Mouse (Mus musculus) kidney, embryonic 16.5 days (tissue): Measurements from ENCODE around the gene Myof. TPM values are rescaled to one million over a fixed set of nuclear protein-coding genes. Genes with fewer than 3 reads are reported as not detected.

ENCODE experiments used
- ATAC-seq: fragments of 200-750 bp; cut with Nextera tagmentation; 2 replicates; pipeline ENCODE4 v1.8.0; 2017; ENCODE audit warnings: moderate TSS enrichment; ENCODE audit not compliant: low FRiP score, low TSS enrichment
- H3K27ac ChIP-seq: fragments of 300-500 bp; sonication (generic); 2 replicates; pipeline ENCODE4 v1.5.1; 2014; ENCODE audit warnings: low read length
- H3K27me3 ChIP-seq: fragments of 300-500 bp; sonication (generic); 2 replicates; pipeline ENCODE4 v1.6.1; 2014; ENCODE audit warnings: low read length, control low read depth, mixed read lengths; ENCODE audit not compliant: insufficient read depth
- H3K36me3 ChIP-seq: fragments of 300-500 bp; sonication (generic); 2 replicates; pipeline ENCODE4 v1.6.1; 2014; ENCODE audit warnings: low read length, control low read depth, mixed read lengths; ENCODE audit not compliant: insufficient read depth
- H3K4me1 ChIP-seq: fragments of 300-500 bp; sonication (generic); 2 replicates; pipeline ENCODE4 v1.6.1; 2014; ENCODE audit warnings: low read length, control low read depth, mixed read lengths; ENCODE audit not compliant: insufficient read depth
- H3K4me2 ChIP-seq: fragments of 300-500 bp; sonication (generic); replicated peaks from 2 replicates; pipeline ENCODE4 v1.6.1; 2014; ENCODE audit warnings: low read depth, low read length
- H3K4me3 ChIP-seq: fragments of 300-500 bp; sonication (generic); 2 replicates; pipeline ENCODE4 v1.5.1; 2014; ENCODE audit warnings: mild to moderate bottlenecking, low read length
- H3K9ac ChIP-seq: fragments of 300-500 bp; sonication (generic); replicated peaks from 2 replicates; pipeline ENCODE4 v1.6.1; 2014; ENCODE audit warnings: low read length
- H3K9me3 ChIP-seq: fragments of 300-500 bp; sonication (generic); 2 replicates; pipeline ENCODE4 v1.6.1; 2016; ENCODE audit warnings: low read length, control low read depth
- WGBS: fragments of 180-500 bp; shearing (Covaris S2); extraction: QIAGEN DNeasy Blood & Tissue Kit; methylation state at CpG from one replicate; pipeline ENCODE4 v1.1.7; 2014; 5-methylcytosine and 5-hydroxymethylcytosine counted together
- polyA plus RNA-seq: library from polyadenylated mRNA; unstranded; fragments of >200 nt; fragmentation: Nextera tagmentation; extraction: Ambion mirVana; gene quantifications from 2 replicates; pipeline ENCODE4 v1.2.1, GENCODE M21; 2015

Myof gene
- polyA plus RNA-seq, 1 experiment from 2014 or later = 20.9 TPM

DNA sequence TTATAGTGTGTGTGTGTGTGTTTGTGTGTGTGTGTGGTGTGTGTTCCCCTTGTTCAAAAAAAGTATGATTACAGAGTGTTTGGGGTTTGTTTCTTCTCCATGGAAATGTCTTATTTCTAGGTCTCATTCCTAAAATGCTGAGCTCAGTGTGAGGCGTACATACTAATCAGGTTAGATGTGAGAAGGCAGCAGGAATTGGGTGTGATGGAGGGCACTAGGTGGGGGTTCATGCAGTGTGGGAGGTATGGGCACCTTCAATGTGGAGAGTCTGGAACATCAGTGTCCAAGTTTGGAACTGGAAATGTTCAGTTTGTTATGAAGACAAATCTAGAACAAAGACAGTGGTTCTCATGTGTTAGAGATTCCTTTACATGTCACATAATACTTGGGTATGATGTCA lies 191.3 kb downstream of the Myof start:
- Histone ChIP-seq H3K36me3 (no peaks in the 10 kb centered on the region), H3K27me3 (no peaks in the 10 kb centered on the region), H3K4me3 (no peak overlapping the region), H3K9me3 (no peaks in the 10 kb centered on the region), H3K9ac (no peak overlapping the region), H3K27ac (no peak overlapping the region), H3K4me2 (no peak overlapping the region), H3K4me1 (no peaks in the 10 kb centered on the region)
- no peak for ATAC-seq
- 76% methylated on average over 1 of the region's 1 CpGs for WGBS

DNA sequence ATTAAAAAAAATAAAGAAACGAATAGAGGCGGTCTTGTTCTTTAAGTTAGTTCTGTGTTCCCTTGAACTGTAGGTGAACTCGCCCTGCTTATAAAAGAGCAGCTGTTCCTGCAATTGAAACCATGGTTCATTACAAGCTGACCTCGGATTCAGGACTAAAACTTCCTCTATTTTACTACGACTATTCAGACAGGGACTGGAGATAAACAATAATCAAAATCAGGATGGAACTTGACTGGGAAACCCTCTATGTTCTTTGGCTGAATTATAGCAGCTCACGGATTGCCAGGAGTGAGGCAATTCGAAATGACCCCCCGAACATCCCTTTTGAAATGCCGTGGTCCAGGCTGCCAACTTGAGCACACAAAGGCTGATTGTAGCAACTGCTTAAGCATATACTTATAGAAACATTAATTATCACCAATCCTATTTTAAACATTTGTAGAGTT lies 191.8 kb downstream of the Myof start:
- Histone ChIP-seq H3K4me2 (no peak overlapping the region), H3K27ac (no peak overlapping the region), H3K36me3 (no peaks in the 10 kb centered on the region), H3K27me3 (no peaks in the 10 kb centered on the region), H3K9me3 (no peaks in the 10 kb centered on the region), H3K4me3 (no peak overlapping the region), H3K4me1 (no peaks in the 10 kb centered on the region), H3K9ac (no peak overlapping the region)
- 32% methylated on average over 9 of the region's 9 CpGs for WGBS
- ATAC-seq = no peak

Other genes with a start within 250 kb of the Myof start
- gene Cep55, start 11.4 kb upstream of the Myof start, polyA plus RNA-seq = 28.2 and 30.3 TPM in 2 replicates
- gene Ffar4, start 53.5 kb upstream of the Myof start, polyA plus RNA-seq = 1.3 and 1.4 TPM in 2 replicates
- gene Rbp4, start 81.7 kb upstream of the Myof start, polyA plus RNA-seq = 5.0 and 9.1 TPM in 2 replicates
- gene Pde6c, start 89.2 kb upstream of the Myof start, polyA plus RNA-seq = 0.10 TPM in 1 of 2 replicates, not detected in the other
- 37.2 and 39.6 TPM in 2 replicates for gene Fra10ac1, start 180.6 kb upstream of the Myof start, polyA plus RNA-seq
- 1.5 and 2.0 TPM in 2 replicates for gene Lgi1, start 221.0 kb upstream of the Myof start, polyA plus RNA-seq